ENCODE assay signal across 15 mouse cellular contexts in the genomic region with DNA sequence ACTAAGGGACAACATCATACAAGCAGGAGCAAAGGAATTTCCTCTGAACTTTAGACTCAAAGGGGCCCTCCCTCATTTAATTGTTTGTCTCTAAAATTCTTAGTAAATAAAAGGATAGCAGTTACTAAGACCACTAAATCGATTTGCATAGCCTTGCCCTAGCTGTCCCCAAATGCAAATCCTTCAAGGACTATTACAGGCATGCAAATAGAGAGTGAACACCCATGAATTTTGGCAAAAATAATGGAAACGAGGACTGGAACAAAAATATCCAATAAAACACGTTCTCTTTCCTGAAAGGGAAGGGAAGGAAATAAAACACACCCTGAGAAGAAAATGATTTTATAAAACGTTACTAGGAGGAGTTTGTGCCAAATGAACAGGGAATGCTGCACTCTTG.
"Had no signal": no experiment of that assay in that cellular context is flagged by ENCODE, and none has a peak within 500 bp of the region (broad histone marks: within the 10 kb centered on the region; RNA-seq: fewer than 3 reads in every experiment).

No protein-coding gene starts in this region.

- H3K4me2 ChIP-seq: liver, embryonic 12.5 days; lung, embryonic 14.5 days; midbrain, embryonic 11.5 days; midbrain, embryonic 15.5 days; neural tube, embryonic 13.5 days; stomach, embryonic 15.5 days had no signal

- DNase-seq: kidney, postnatal 10 days; lung, embryonic 14.5 days; lung, postnatal 10 days; lung, postnatal 4 days; retina, postnatal 1 day; right cerebral cortex, postnatal 4 days; spleen, adult 18-20 months; thymus, adult 2 months; thymus, postnatal 25 days had no signal

- H3K27ac ChIP-seq: layer of hippocampus, adult 2 months; liver, embryonic 12.5 days; midbrain, embryonic 15.5 days; neural tube, embryonic 13.5 days; stomach, embryonic 15.5 days had no signal

- ATAC-seq: liver, embryonic 12.5 days; midbrain, embryonic 15.5 days had no signal

- H3K9ac ChIP-seq: liver, embryonic 12.5 days; lung, embryonic 14.5 days; midbrain, embryonic 15.5 days; neural tube, embryonic 13.5 days; stomach, embryonic 15.5 days had no signal

- H3K36me3 ChIP-seq: liver, embryonic 12.5 days; midbrain, embryonic 15.5 days; neural tube, embryonic 13.5 days; stomach, embryonic 15.5 days had no signal

- H3K9me3 ChIP-seq: liver, embryonic 12.5 days; midbrain, embryonic 15.5 days; neural tube, embryonic 13.5 days; stomach, embryonic 15.5 days had no signal

- H3K4me1 ChIP-seq: stomach, embryonic 15.5 days had no signal

- H3K27me3 ChIP-seq: liver, embryonic 12.5 days; midbrain, embryonic 15.5 days; neural tube, embryonic 13.5 days; stomach, embryonic 15.5 days had no signal

- H3K4me3 ChIP-seq: layer of hippocampus, adult 2 months; liver, embryonic 12.5 days; midbrain, embryonic 15.5 days; neural tube, embryonic 13.5 days; stomach, embryonic 15.5 days had no signal
